Mouse (Mus musculus) spleen, postnatal 4 days (tissue): Measurements from ENCODE around the gene Sufu.

ENCODE experiments used
- DNase-seq, 2 experiments: peaks; one replicate each; pipeline ENCODE4 v3.0.0; 2022; ENCODE audit warnings: low spot score in 2 of 2

The Sufu gene

GRCm38 (mm10) chr19:46466160-46466559 lies 69.5 kb downstream of the Sufu start:
- peak; percentile 64 to 76 for DNase-seq

GRCm38 (mm10) chr19:46467051-46467503 lies 70.4 kb downstream of the Sufu start:
- no peak for DNase-seq

- DNase-seq: no peak
Observed at GRCm38 (mm10) chr19:46470364-46471240, 73.9 kb downstream of the Sufu start.

DNA sequence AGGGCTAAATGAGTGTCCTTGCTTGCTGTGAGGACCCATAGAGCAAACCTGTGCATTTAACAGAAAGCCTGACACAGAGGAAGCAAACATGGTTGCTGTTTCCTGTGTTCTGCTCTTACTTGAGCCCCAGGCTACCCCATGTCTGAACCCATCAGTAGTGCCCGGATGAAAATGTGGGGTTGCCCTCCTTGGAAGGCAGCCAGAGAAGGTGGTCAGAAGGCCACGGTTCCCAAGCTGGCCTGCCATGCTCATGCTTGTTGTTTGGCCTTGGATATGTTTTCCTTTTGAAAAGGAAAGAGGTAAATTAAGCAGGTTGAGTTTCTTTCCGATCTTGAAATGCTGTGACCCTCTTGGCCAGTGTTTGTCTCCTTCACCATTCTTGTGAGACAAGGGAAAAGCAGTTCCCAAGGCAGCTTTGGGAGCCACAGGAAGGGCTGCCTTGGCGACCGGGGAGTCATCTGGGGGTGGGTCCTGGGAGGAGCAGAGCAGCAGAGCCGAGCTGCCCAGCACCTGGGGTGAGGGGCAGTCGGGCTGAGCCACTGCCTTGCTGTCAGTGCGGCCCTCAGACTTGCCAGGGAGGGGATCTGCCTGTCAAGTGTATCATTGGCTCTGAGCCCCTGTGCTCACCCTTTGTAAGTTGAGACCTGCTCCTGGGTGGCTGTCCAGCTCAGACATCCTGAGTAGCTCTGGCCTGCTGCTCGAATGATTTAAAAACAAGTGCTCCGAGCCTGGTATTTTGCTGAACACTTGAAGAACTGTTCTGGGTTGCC lies 74.8 kb downstream of the Sufu start:
- no peak for DNase-seq

- DNase-seq: no peak
Observed at GRCm38 (mm10) chr19:46477432-46477845, 80.7 kb downstream of the Sufu start.

- no peak for DNase-seq
Observed at GRCm38 (mm10) chr19:46478242-46478641, 81.5 kb downstream of the Sufu start.

DNA sequence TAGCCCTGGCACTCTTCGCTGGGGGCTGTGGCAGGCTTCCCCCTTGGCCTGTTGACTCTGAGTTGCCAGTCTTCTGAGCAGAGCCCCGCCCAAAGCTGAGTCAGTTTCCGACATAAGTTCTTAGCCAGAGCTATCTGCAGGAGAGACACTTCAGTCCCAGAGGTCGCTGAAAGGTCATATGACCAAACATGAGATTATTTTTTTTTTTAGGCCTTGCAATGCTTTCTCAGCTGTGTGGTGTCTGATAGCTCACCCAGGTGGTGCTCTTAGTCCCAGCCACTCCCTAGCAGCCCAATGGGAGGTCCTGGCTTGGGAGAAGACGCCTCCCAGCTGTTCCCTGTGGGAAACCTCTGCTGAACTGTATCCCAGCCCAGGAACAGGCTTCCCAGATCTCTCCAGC lies 82.1 kb downstream of the Sufu start:
- DNase-seq: no peak

DNA sequence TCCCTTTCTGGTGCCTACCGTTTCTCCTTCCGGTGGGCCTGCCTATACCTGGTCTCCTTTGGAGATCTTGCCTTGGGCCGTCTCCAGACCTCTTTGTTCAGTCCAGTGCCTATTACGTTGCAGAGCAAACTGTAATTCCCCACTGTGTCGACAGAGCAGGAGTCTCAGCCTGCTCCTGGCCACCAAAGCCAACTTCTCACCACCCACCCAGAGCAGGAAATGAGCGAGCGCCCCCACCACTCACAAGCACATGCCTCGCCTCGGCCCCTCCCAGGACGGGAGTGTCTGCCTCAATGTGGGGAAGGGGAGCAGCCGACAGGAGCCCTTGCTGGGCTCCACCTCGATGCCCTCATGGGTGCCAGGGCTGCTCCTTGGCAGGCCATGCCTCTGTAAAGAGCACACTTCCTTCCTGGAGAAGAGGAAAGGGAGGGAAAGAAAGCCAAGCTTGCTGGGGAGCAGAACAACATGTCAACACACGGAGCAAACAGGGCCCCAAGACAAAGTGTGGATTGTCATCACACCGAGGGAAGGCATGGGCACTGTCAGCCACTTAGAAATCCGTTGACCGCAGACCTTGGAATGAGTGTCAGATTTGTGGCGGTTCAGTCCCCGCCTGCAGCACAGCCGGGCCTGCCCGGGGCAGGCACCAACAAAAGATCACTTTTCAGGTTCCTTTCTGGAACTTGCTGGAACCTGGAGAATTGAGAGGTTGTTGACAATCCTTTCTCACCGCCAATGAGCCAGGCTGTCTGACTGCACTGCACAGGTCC lies 82.8 kb downstream of the Sufu start:
- no peak for DNase-seq

GRCm38 (mm10) chr19:46480624-46481345 lies 84.1 kb downstream of the Sufu start:
- DNase-seq: no peak

- DNase-seq: no peak
Observed at GRCm38 (mm10) chr19:46481352-46481751, 84.7 kb downstream of the Sufu start.

- no peak for DNase-seq
Observed at GRCm38 (mm10) chr19:46481756-46482155, 85.1 kb downstream of the Sufu start.

GRCm38 (mm10) chr19:46482896-46483516 lies 86.3 kb downstream of the Sufu start:
- no peak for DNase-seq

DNA sequence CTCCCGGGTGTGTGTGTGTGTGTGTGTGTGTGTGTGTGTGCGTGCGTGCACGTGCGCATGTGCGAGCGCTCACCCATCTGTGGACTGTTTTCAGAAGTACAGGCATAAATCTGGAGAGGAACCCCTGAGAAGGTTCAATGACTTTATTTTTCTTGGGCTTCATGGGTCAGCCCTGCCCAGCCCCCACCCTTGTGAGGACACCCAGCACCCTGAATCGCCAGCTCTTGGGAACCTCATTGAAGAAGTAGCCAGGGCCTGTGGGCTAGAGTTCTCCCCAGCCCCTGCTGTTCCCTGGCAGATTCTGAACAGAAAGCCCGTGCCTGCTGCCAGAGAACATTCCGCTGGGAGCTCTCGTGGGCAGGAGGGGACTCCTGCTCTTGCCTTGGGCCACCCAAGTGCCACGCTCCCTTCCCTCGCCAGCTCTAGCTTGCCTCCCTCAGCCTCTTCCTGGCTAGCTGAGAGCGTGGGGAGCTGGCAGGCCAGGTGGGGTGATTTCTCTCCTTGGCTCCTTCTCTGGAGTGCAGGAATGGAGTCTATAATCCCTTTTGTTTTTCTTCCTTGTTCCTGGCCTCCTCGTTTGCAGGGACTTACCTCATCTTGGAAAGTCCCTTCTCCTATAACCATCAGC lies 87.1 kb downstream of the Sufu start:
- DNase-seq: no peak

DNA sequence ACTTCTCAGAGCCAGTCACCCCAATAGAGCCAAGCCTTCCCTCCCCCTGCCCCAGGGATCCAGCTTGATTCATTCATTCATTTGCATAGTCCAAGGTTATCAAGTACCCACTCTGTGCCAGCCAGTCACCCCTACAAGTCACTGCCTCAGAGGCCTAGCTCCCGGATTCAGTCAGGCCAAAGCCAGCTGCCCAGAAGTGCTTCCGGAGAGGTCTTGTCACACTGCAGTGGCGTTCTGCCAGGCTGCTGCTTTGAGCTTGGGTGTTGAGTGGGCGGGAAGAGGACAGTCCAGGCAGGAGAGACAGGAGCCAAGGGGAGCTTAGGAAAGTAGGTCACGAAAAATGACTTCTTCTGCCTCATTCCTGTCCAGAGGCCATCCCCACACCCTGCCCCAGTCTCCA lies 87.8 kb downstream of the Sufu start:
- DNase-seq: no peak

DNA sequence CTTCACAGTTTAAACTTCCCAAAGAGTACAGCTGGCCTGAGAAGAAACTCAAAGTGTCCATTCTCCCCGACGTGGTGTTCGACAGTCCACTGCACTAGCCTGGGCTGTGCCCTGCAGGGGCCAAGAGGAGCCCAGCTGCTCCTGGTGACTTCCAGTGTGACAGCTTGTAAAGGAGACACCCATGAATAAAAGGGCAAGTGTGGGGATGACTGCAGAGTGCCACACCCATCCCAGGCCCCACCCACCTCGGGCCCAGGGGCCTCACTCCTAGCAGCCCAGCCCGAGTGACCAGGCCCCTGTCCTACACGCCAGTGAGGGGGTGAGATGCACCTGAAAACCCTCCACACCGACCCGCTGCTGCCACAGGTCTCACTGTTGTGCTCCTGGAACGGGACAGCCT lies 89.2 kb downstream of the Sufu start:
- no peak for DNase-seq

- DNase-seq: no peak
Observed at GRCm38 (mm10) chr19:46486709-46487108, 90.0 kb downstream of the Sufu start.

DNA sequence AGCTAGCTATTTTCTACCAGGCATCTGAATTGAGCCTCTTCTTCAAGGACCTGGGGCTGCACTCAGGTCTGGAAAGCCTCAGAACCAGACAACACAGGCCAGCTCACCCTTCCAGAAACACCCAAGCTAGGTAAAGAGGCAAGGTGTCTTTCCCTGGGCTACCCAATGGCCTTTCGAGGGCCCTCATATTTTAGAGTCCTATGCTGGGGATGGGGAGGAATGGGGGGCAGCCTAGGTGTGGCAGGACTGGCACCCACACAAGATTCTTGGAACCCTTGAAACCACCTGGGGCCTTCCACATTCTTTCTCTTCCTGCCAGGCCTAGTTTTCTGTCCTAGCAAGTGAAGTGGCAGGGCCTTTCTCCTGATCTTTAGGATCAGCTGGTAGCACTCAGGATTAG lies 92.8 kb downstream of the Sufu start:
- no peak for DNase-seq

DNA sequence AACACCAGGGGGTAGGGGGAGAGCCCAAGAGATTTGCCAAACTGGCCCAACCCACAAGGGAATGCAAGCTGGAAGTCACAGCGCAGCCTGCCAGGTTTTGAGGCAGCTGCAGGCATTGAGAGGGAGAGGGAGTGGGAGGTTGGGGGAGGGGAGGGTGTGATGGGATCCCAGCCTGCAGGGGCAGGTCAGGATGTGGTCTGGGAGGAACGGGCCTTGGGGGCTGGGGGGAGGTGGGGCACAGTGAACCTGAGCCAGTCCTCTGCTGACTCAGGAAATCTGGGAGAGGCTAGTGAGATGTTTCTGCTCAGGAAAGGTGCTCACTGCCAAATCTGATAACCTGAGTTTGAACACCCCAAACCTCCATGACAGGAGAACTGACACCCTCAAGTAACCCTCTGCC lies 93.9 kb downstream of the Sufu start:
- DNase-seq: no peak

DNA sequence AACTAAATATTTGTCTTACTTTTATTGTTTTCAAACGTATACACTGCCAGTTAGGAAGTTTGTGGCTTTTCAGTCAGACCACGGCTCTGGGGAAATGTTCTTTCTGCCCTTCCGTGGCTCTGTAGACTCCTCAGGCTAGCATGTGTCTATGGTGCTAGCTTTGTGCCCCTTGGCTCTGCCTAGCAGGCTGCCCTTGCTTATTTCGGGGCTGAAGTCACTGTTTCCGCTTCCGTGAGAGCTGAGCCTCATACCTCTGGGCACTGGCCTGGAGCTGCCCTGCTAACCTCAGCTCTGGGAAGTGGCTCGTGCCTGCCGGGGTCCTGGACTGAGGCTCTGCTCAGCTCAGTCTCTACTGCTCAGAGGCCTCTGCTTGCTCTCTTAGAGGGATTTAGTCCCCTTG lies 98.4 kb downstream of the Sufu start:
- no peak for DNase-seq

GRCm38 (mm10) chr19:46497230-46497629 lies 100.5 kb downstream of the Sufu start:
- no peak for DNase-seq

- no peak for DNase-seq
Observed at GRCm38 (mm10) chr19:46499539-46499835, 102.8 kb downstream of the Sufu start.
